Mouse (Mus musculus) cerebellum, adult 11 months (tissue): Measurements from ENCODE around the gene Palb2.

Experiments used
- DNase-seq: peaks from one replicate; pipeline ENCODE4 v3.0.0; 2022

Gene Palb2

DNA sequence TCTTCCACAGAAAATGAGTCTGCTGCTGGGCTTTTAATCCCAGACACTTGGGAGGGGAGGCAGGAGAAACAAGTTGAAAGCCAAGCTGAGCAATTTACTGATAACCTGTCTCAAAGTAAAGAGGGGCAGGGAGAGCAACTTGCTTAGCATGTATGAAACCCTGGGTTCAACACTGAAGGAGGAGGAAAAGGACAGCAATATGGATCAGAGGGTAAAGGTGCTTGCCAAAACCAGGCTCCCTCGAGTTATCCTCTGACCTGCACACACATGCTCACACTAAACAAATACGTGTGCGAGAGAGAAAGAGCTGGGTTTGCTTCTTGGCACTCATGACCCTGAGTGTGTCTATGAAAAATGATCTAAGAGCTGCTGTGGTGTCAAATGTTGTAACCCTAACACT is 34.8 kb downstream of the Palb2 start:
- DNase-seq: no peak

DNA sequence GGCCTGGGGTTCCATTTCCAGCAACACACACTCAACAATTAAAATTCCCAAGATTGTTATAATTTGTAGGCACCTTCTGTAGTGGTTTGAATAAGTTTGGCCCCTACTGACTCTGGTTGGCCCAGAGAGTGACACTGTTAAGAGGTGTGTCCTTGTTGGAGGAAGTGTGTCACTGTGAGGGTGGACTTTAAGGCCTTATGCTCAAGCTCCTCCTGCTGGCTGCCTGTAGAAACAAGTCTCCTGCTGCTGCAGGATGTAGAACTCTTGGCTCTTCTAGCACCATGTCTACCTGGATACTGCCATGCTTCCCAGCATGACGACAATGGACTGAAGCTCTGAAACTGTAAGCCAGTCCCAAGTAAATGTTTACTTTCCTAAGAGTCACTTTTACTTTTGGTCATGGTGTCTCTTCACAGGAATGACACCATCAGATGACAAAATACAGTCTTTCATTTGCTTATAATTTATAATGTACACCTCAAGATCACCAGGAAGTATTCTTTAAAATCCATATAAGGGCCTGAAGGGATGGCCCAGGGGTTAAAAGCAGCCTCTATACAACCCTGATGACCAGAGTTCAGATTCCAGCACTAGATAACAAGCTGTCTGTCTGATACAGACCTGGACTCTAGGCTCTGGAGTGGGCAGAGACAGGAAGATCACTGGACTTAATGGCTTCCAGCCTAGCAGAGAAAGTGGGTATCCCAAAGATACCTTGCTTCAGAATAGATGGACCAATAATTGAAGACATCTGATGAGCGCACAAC is 38.0 kb downstream of the Palb2 start:
- no peak for DNase-seq

DNA sequence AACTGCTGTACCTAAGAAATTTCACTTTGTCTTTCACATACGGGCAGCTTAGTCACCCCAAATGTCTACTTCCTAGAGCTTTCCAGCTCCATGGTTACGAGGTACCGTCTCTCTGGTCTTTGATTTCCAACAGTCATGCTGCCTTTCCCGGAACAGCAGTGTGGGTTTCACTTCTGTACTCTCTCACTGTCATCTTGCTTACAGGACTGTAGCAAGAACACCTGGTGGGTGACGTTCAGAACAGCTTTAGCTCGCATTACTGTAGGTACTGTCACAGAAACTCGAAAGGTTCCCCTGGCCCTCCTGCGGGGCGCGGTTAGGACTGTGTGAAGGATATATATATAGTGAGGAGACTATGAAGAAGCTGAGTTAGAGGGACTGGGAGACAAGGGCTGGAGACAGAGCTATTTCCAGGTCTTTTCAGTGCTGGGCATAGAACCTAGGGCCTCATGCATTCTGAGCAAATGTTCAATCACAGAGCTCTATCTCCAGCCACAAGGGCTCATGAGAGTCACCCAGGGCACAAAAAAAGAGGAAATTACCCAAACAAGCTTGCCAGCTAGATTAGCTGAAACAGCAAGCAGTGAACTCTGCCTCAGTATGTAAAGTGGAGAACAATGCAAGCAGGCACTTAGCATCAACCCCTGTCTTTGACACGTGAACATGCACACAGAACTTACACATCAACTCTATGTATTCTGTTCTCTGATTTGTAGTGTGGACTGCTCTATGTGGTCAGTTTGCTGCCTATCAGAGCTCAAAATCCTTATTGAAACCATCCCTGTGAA is 45.4 kb downstream of the Palb2 start:
- DNase-seq: no peak

DNA sequence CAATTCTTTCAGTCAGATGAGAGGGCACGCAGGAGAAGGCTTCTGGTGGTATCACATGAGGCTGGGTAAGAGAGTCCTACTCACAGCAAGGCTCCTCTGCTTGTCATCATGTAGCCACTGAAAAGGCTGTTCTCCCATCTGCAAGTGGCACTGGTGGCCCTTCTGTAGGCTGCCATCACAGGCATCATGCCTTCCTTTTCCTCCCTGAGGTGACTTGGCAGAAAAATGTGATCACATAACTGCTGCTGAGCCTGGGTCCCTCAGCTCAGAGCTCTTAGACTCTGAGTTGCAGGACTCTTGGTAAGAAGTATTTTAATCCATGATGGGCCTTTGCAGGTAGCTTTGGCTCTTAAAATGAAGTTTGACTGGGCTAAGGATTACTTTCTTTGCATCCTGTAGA is 51.7 kb downstream of the Palb2 start:
- DNase-seq: no peak

- no peak for DNase-seq
Measured at GRCm38 (mm10) chr7:122079798-122080554, 52.8 kb downstream of the Palb2 start.

DNA sequence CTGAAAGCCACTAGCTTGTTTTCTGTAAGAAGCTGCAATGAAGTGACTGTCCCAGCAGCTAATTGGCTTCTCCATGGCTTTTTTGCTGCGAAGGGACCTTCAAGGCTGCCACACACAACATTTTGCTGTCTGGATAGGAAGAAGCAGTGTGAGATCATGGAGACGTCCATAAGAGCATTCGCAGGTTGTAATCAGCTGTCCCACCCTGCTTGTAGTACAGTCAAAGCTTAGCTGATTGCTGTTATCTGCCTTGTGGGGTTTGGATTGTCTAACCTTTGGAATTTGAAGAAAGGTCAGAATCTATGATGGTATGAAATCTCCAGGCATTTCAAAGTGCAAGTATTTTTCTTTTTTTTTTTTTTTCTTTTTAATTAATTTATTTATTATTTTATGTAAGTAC is 58.4 kb downstream of the Palb2 start:
- no peak for DNase-seq

- no peak for DNase-seq
Measured at GRCm38 (mm10) chr7:122067517-122068381, 65.0 kb downstream of the Palb2 start.

DNA sequence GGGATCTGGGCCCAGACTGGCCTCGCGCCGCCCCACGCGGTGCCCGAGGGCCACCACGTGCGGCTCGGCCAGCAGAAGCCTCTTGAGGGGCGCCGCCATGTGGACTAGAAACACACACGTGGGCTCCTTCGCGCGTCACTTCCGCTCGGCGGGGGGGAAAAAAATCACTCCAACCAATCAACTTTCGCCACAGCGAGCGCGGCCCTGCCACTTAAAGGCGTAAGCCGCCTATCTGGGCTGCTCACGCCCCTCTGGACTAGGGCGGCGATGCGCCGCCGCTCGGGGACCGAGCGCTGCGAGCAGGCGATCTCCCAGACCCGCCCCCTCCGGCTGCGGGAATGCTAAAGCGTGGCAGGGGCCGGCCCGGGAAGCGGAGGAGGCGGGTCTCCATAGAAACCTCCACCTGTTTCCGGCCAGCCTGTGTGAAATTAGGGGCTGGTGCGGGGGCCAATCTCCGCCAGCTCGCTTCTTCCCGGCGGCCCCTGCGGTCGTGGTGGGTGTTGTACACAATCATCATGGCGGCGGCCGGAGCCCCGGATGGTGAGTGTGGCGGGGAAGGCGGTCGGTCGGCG is 65.8 kb downstream of the Palb2 start, which contains the start of the genes Ubfd1 and Ears2:
Ubfd1 (plus strand) TSS at position 231 of the 572 bp plus-strand sequence.
Ears2 (minus strand) TSS at position 319 of the 572 bp plus-strand sequence.
- peak; percentile 94 for DNase-seq

DNA sequence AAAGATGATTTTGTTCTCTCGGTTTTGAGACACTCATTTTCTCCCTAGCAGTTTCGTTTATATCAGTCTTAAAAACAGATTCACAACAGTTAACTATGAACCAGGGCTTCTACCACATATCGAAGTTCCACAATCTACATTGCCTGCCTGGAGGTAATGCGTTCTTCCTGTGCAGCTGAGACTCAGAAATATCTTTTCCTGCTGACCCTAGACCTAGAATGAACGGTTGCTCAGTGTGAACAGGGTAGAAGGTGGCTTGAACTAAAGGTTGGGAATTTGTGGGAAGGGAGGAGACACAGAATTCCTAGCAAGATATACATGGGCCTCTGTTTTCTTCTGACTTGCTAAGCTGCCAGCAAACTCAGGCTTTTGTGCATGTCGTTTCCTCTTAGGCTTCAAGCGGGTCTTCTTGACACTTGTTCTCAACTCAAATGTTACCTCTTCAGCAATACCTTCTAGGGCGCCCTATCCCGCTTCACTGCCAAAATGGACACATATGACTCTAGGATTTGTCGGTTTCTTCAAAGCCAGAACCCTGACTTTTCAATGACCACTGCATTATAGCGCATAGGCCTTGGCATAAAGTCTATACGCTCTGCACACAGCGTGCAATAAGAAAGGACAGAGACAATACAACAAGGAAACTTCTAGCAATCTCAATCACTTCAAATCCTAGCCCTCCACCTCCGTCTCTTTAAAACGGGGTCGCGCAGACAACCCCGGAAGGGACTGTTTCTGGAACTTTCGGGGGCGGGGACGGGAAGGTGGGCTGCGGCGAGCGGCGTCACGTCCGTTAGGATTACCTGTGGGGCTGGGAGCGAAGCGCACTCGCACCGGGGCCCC is 66.5 kb downstream of the Palb2 start:
- DNase-seq: no peak

- no peak for DNase-seq
Measured at GRCm38 (mm10) chr7:122065656-122066055, 67.1 kb downstream of the Palb2 start.
